13 mouse cellular contexts compared by ENCODE assay signal in genomic region chr11:6627731-6628130, GRCm38 (mm10). TPM values are rescaled to one million over a fixed set of nuclear protein-coding genes. Genes with fewer than 3 reads are reported as not detected.
DNase-seq lines count a peak whose midpoint lies in the region; ATAC-seq and TF ChIP-seq lines count a peak whose summit lies in the region.
"Had no signal": no experiment of that assay in that cellular context is flagged by ENCODE, and none has a peak within 500 bp of the region (broad histone marks: within the 10 kb centered on the region; RNA-seq: fewer than 3 reads in every experiment).

No protein-coding gene starts in this region.

- no peaks in the 10 kb centered on the region for H3K27me3 ChIP-seq in lung, embryonic 14.5 days (ENCODE audit: insufficient read depth, low read length)
- H3K27me3 ChIP-seq in liver, embryonic 13.5 days, result no peaks in the 10 kb centered on the region
- H3K27me3 ChIP-seq: forebrain, embryonic 12.5 days; limb, embryonic 13.5 days had no signal

- WGBS in lung, embryonic 14.5 days, result 76% methylated on average over 4 of the region's 4 CpGs
- WGBS in liver, embryonic 13.5 days (ENCODE audit: insufficient replicate concordance), result 52% methylated on average over 4 of the region's 4 CpGs

- ATAC-seq in lung, embryonic 14.5 days (ENCODE audit: insufficient read depth), result no peak
- peak; percentile 38 for ATAC-seq in activated CD4-positive, CD25-positive, alpha-beta regulatory T cell, adult 4 months
- ATAC-seq in liver, embryonic 13.5 days (ENCODE audit: low read depth), result no peak

- H3K4me2 ChIP-seq in lung, embryonic 14.5 days, result no peak overlapping the region
- peak overlapping the region; percentile 14; the same call in 1 of the 2 replicates for H3K4me2 ChIP-seq in liver, embryonic 13.5 days
- H3K4me2 ChIP-seq: forebrain, embryonic 12.5 days; limb, embryonic 13.5 days had no signal

- no peaks in the 10 kb centered on the region for H3K9me3 ChIP-seq in lung, embryonic 14.5 days (ENCODE audit: low read depth, low read length)
- H3K9me3 ChIP-seq in liver, embryonic 13.5 days (replicated peaks), result no peaks in the 10 kb centered on the region
- H3K9me3 ChIP-seq: forebrain, embryonic 12.5 days; limb, embryonic 13.5 days had no signal

- peaks cover 12% of the 10 kb centered on the region; the same call in 1 of the 2 replicates for H3K4me1 ChIP-seq in lung, embryonic 14.5 days (ENCODE audit: insufficient read depth)
- H3K4me1 ChIP-seq in liver, embryonic 13.5 days (replicated peaks), result peaks cover 51% of the 10 kb centered on the region

- no peak overlapping the region for H3K9ac ChIP-seq in lung, embryonic 14.5 days
- H3K9ac ChIP-seq in liver, embryonic 13.5 days, result peak overlapping the region; percentile 22; the same call in 1 of the 2 replicates
- H3K9ac ChIP-seq: forebrain, embryonic 12.5 days; limb, embryonic 13.5 days had no signal

- H3K27ac ChIP-seq in lung, embryonic 14.5 days (ENCODE audit: low read depth), result 0 out of 2 replicates have a peak overlapping the region, but pooled peaks have one; percentile 4
- H3K27ac ChIP-seq in liver, embryonic 13.5 days, result peak overlapping the region; percentile 90
- H3K27ac ChIP-seq: forebrain, embryonic 12.5 days; limb, embryonic 13.5 days had no signal

- no peak for DNase-seq in lung, embryonic 14.5 days
- DNase-seq in lung, adult 18-20 months, result no peak
- no peak for DNase-seq in liver, embryonic 13.5 days
- peak; percentile 55 for DNase-seq in thymus, postnatal 14 days
- no peak for DNase-seq in urinary bladder, adult 2 months (ENCODE audit: low spot score)
- no peak for DNase-seq in cerebellum, postnatal 4 days (ENCODE audit: low spot score in 2 of 2)
- DNase-seq in frontal cortex, postnatal 14 days (ENCODE audit: low spot score in 2 of 2), result no peak

- H3K4me3 ChIP-seq in lung, embryonic 14.5 days (ENCODE audit: low read depth, low read length), result no peak overlapping the region
- no peak overlapping the region for H3K4me3 ChIP-seq in liver, embryonic 13.5 days (replicated peaks)
- H3K4me3 ChIP-seq: forebrain, embryonic 12.5 days had no signal

- H3K36me3 ChIP-seq in lung, embryonic 14.5 days (ENCODE audit: insufficient read depth), result peaks cover 19% of the 10 kb centered on the region
- H3K36me3 ChIP-seq in liver, embryonic 13.5 days, result peaks cover 21% of the 10 kb centered on the region

- TF ChIP-seq CTCF in lung, embryonic 14.5 days (IDR thresholded peaks at IDR 0.05; ENCODE audit: low read depth), result no peak

RNA-seq across cellular contexts. Expression of gene Tbrg4, which starts 1.9 kb away (rescaled TPM):
- 43.2 and 46.6 TPM in 2 replicates for polyA plus RNA-seq in lung, embryonic 14.5 days (2014; fragmentation: Nextera tagmentation; extraction: Ambion mirVana)
- polyA plus RNA-seq in activated CD4-positive, CD25-positive, alpha-beta regulatory T cell, adult 4 months (2017; shearing (Covaris generic)), result 10 to 100 TPM; 21.6 to 33.6 TPM
- 46.1 and 46.2 TPM in 2 replicates for polyA plus RNA-seq in liver, embryonic 13.5 days (2015; fragmentation: Nextera tagmentation; extraction: Ambion mirVana)
- 41.5 and 50.3 TPM in 2 replicates for polyA plus RNA-seq in urinary bladder, adult 2 months (2012; rRNA removed)

RNA-seq across cellular contexts. Expression of gene Wap, which starts 10.7 kb away (rescaled TPM):
- polyA plus RNA-seq in lung, embryonic 14.5 days (2014; fragmentation: Nextera tagmentation; extraction: Ambion mirVana), result not detected in 2 replicates
- not detected for polyA plus RNA-seq in activated CD4-positive, CD25-positive, alpha-beta regulatory T cell, adult 4 months (2017; shearing (Covaris generic))
- polyA plus RNA-seq in liver, embryonic 13.5 days (2015; fragmentation: Nextera tagmentation; extraction: Ambion mirVana), result not detected in 2 replicates
- polyA plus RNA-seq in urinary bladder, adult 2 months (2012; rRNA removed), result not detected in 2 replicates
- polyA plus RNA-seq: forebrain, embryonic 12.5 days; heart, embryonic 14.5 days; limb, embryonic 13.5 days; midbrain, postnatal 0 days; stomach, embryonic 16.5 days had no signal

RNA-seq across cellular contexts. Expression of gene Nacad, which starts 21.9 kb away (rescaled TPM):
- polyA plus RNA-seq in lung, embryonic 14.5 days (2014; fragmentation: Nextera tagmentation; extraction: Ambion mirVana), result 2.5 and 2.7 TPM in 2 replicates
- not detected for polyA plus RNA-seq in activated CD4-positive, CD25-positive, alpha-beta regulatory T cell, adult 4 months (2017; shearing (Covaris generic))
- polyA plus RNA-seq in liver, embryonic 13.5 days (2015; fragmentation: Nextera tagmentation; extraction: Ambion mirVana), result 5.0 and 5.7 TPM in 2 replicates
- polyA plus RNA-seq in urinary bladder, adult 2 months (2012; rRNA removed), result 19.1 and 24.0 TPM in 2 replicates

RNA-seq across cellular contexts. Expression of gene Ramp3, which starts 30.6 kb away (rescaled TPM):
- polyA plus RNA-seq in lung, embryonic 14.5 days (2014; fragmentation: Nextera tagmentation; extraction: Ambion mirVana), result 1.2 and 1.9 TPM in 2 replicates
- 1 to 10 TPM; 8.0 to 8.6 TPM for polyA plus RNA-seq in activated CD4-positive, CD25-positive, alpha-beta regulatory T cell, adult 4 months (2017; shearing (Covaris generic))
- polyA plus RNA-seq in liver, embryonic 13.5 days (2015; fragmentation: Nextera tagmentation; extraction: Ambion mirVana), result 0.15 TPM in 1 of 2 replicates, not detected in the other
- polyA plus RNA-seq in urinary bladder, adult 2 months (2012; rRNA removed), result 2.3 and 2.5 TPM in 2 replicates
